Comparison of ENCODE assay signal across 22 mouse cellular contexts in the genomic region with DNA sequence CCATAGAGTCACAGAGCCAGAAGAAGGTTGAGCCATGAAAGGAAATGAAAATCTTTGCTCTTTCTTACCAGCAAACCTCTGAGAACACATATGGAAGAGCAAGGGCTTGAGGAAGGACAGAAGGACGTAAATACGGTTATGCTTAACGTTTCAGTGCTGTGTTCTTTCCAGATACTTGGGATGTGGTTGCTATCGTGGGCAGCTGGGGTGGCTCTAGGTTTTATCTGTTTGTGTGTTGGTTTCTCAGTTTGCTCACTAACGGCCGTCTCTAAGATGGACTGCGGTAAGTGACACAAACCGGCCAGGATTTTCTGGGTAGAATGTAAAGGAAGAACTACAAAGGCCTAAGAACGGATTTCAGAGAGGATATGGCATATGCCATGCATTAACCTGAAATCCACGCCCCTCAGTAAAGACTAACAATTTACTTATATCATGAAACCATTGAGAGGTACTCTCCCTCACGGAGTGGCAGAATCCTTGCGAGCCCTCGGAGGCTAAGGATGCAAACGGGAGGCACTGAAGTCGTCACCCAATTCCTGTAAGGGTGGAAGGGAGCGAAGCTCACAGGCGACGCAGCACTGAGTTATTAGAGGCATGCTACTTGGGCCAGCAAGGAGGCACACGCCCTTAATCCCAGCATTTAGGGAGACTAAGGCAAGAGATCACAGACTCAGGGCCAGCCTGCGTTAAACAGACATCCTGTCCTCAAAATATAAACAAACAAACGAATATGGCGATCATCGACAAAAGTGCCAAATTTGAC. TPM values are rescaled to one million over a fixed set of nuclear protein-coding genes. Genes with fewer than 3 reads are reported as not detected.
DNase-seq lines count a peak whose midpoint lies in the region; ATAC-seq and TF ChIP-seq lines count a peak whose summit lies in the region.
"Had no signal": no experiment of that assay in that cellular context is flagged by ENCODE, and none has a peak within 500 bp of the region (broad histone marks: within the 10 kb centered on the region; RNA-seq: fewer than 3 reads in every experiment).

No protein-coding gene starts in this region.

- H3K27ac ChIP-seq in testis, adult 2 months (ENCODE audit: control insufficient read depth, insufficient read depth, low read depth, low read length): no peak overlapping the region
- peak overlapping the region; percentile 79 for H3K27ac ChIP-seq in liver, embryonic 15.5 days (replicated peaks)
- H3K27ac ChIP-seq in forebrain, embryonic 15.5 days (replicated peaks): no peak overlapping the region
- H3K27ac ChIP-seq: embryonic facial prominence, embryonic 15.5 days; heart, adult 2 months; heart, embryonic 13.5 days; hindbrain, embryonic 13.5 days; midbrain, embryonic 15.5 days; neural tube, embryonic 12.5 days; stomach, postnatal 0 days had no signal

- DNase-seq in testis, postnatal 10 days (ENCODE audit: low spot score): no peak
- no peak for DNase-seq in layer of hippocampus, adult 8-10 months (ENCODE audit: low spot score in 2 of 2)
- no peak for DNase-seq in kidney, postnatal 36 days
- DNase-seq: adrenal gland, postnatal 10 days; cerebellum, adult 9-10 months; gastrocnemius, postnatal 25 days; heart, adult 2 months; kidney, adult 11 months; lung, adult 18-20 months; lung, postnatal 14 days; right cerebral cortex, adult 18-20 months had no signal

- TF ChIP-seq POLR2A in testis, adult 2 months (IDR thresholded peaks at IDR 0.05; ENCODE audit: control insufficient read depth, low read depth, low read length): no peak

- H3K4me3 ChIP-seq in testis, adult 2 months (ENCODE audit: control insufficient read depth, low read depth, low read length): peak overlapping the region; percentile 52
- no peak overlapping the region for H3K4me3 ChIP-seq in liver, embryonic 15.5 days (replicated peaks)
- no peak overlapping the region for H3K4me3 ChIP-seq in forebrain, embryonic 15.5 days
- H3K4me3 ChIP-seq: embryonic facial prominence, embryonic 15.5 days; heart, adult 2 months; heart, embryonic 13.5 days; hindbrain, embryonic 13.5 days; midbrain, embryonic 15.5 days; neural tube, embryonic 12.5 days had no signal

- 29% methylated on average over 23 of the region's 23 CpGs for WGBS in liver, embryonic 15.5 days (ENCODE audit: insufficient replicate concordance)
- 91% methylated on average over 23 of the region's 23 CpGs for WGBS in forebrain, embryonic 15.5 days

- peak overlapping the region; percentile 49 for H3K4me2 ChIP-seq in liver, embryonic 15.5 days
- H3K4me2 ChIP-seq in forebrain, embryonic 15.5 days (replicated peaks): no peak overlapping the region
- H3K4me2 ChIP-seq: embryonic facial prominence, embryonic 15.5 days; heart, embryonic 13.5 days; hindbrain, embryonic 13.5 days; midbrain, embryonic 15.5 days; neural tube, embryonic 12.5 days had no signal

- H3K9ac ChIP-seq in liver, embryonic 15.5 days: peak overlapping the region; percentile 1; the same call in 1 of the 2 replicates
- H3K9ac ChIP-seq in forebrain, embryonic 15.5 days (replicated peaks): no peak overlapping the region
- H3K9ac ChIP-seq: embryonic facial prominence, embryonic 15.5 days; heart, embryonic 13.5 days; hindbrain, embryonic 13.5 days; midbrain, embryonic 15.5 days; neural tube, embryonic 12.5 days had no signal

- H3K36me3 ChIP-seq in testis, adult 2 months (ENCODE audit: control insufficient read depth, insufficient read depth, low read length): no peaks in the 10 kb centered on the region
- no peaks in the 10 kb centered on the region for H3K36me3 ChIP-seq in liver, embryonic 15.5 days (replicated peaks)
- no peaks in the 10 kb centered on the region for H3K36me3 ChIP-seq in forebrain, embryonic 15.5 days
- H3K36me3 ChIP-seq: embryonic facial prominence, embryonic 15.5 days; heart, embryonic 13.5 days; hindbrain, embryonic 13.5 days; midbrain, embryonic 15.5 days; neural tube, embryonic 12.5 days had no signal

- no peak for TF ChIP-seq CTCF in testis, adult 2 months (IDR thresholded peaks at IDR 0.05; ENCODE audit: control insufficient read depth, insufficient read depth, insufficient replicate concordance, low read depth, low read length)

- no peaks in the 10 kb centered on the region for H3K9me3 ChIP-seq in liver, embryonic 15.5 days (replicated peaks)
- H3K9me3 ChIP-seq in forebrain, embryonic 15.5 days: no peaks in the 10 kb centered on the region
- H3K9me3 ChIP-seq: embryonic facial prominence, embryonic 15.5 days; heart, embryonic 13.5 days; hindbrain, embryonic 13.5 days; midbrain, embryonic 15.5 days; neural tube, embryonic 12.5 days had no signal

- ATAC-seq in erythroid progenitor cell, adult 5-6 weeks (replicated peaks; ENCODE audit: low FRiP score, poor library complexity, severe bottlenecking): peak; percentile 88
- ATAC-seq in liver, embryonic 15.5 days (ENCODE audit: insufficient read depth): peak; percentile 82
- ATAC-seq in forebrain, embryonic 15.5 days (replicated peaks): no peak
- ATAC-seq: activated CD4-positive, CD25-positive, alpha-beta regulatory T cell, adult 4 months; midbrain, embryonic 15.5 days had no signal

- H3K4me1 ChIP-seq in testis, adult 2 months (ENCODE audit: control insufficient read depth, insufficient read depth, low read length): peaks cover 2% of the 10 kb centered on the region
- H3K4me1 ChIP-seq in liver, embryonic 15.5 days (replicated peaks): peaks cover 40% of the 10 kb centered on the region
- no peaks in the 10 kb centered on the region for H3K4me1 ChIP-seq in forebrain, embryonic 15.5 days
- H3K4me1 ChIP-seq: hindbrain, embryonic 13.5 days; midbrain, embryonic 15.5 days; neural tube, embryonic 12.5 days had no signal

- H3K27me3 ChIP-seq in testis, adult 2 months (ENCODE audit: control insufficient read depth, insufficient read depth, low read length): no peaks in the 10 kb centered on the region
- no peaks in the 10 kb centered on the region for H3K27me3 ChIP-seq in liver, embryonic 15.5 days
- H3K27me3 ChIP-seq in forebrain, embryonic 15.5 days: no peaks in the 10 kb centered on the region
- H3K27me3 ChIP-seq: embryonic facial prominence, embryonic 15.5 days; heart, embryonic 13.5 days; hindbrain, embryonic 13.5 days; midbrain, embryonic 15.5 days; neural tube, embryonic 12.5 days had no signal

RNA-seq across cellular contexts. Expression of a gene that starts 45.6 kb away (rescaled TPM):
- 7.3 and 9.8 TPM in 2 replicates for polyA plus RNA-seq in testis, adult 2 months (2012; rRNA removed)
- 44.4 and 45.4 TPM in 2 replicates for total RNA-seq in erythroid progenitor cell, adult 5-6 weeks (2015; ENCODE audit: low replicate concordance)
- total RNA-seq in erythroid progenitor cell, adult 5-6 weeks (2017; ENCODE audit: low replicate concordance): 22.7 and 27.7 TPM in 2 replicates
- polyA plus RNA-seq in liver, embryonic 15.5 days (2015; fragmentation: Nextera tagmentation; extraction: Ambion mirVana): 5.0 and 5.6 TPM in 2 replicates
- 10 to 100 TPM; 62.9 to 68.4 (median 66.4) TPM for total RNA-seq in layer of hippocampus, adult 8-10 months (2022)
- polyA plus RNA-seq in forebrain, embryonic 15.5 days (2015; fragmentation: Nextera tagmentation; extraction: Ambion mirVana): 14.2 and 15.7 TPM in 2 replicates
